Mouse (Mus musculus): Measurements from ENCODE around the gene Ptx3. TPM values are rescaled to one million over a fixed set of nuclear protein-coding genes. Genes with fewer than 3 reads are reported as not detected.

The Ptx3 gene
- not detected for total RNA-seq (2023)

GRCm38 (mm10) chr3:66219655-66220191, at the start of gene Ptx3:
TSS of gene Ptx3 (plus strand) at chr3:66219910.

Other genes starting within 250 kb of the Ptx3 start
- gene Veph1, start 76.9 kb downstream of the Ptx3 start, total RNA-seq (2023): not detected